Mouse (Mus musculus) stomach, embryonic 14.5 days (tissue): ENCODE measurements at regions not wholly inside any gene's neighbourhood (a gene's known extent, or its start where the extent isn't known, plus 50 kb on each side); places are given as distances from the start of the nearest gene placed in this dataset.

Experiments
- ATAC-seq: fragments of 200-750 bp; cut with Nextera tagmentation; 2 replicates; pipeline ENCODE4 v1.8.0; 2017; ENCODE audit warnings: low read depth, moderate TSS enrichment; ENCODE audit not compliant: insufficient number of reproducible peaks, insufficient read depth, low FRiP score
- H3K27ac ChIP-seq: fragments of 300-500 bp; sonication (generic); 2 replicates; pipeline ENCODE4 v1.5.1; 2014; ENCODE audit warnings: mild to moderate bottlenecking, low read length, moderate library complexity, mixed read lengths
- H3K27me3 ChIP-seq: fragments of 300-500 bp; sonication (generic); 2 replicates; pipeline ENCODE4 v1.6.1; 2014; ENCODE audit warnings: low read length, control low read depth, mixed read lengths; ENCODE audit not compliant: control insufficient read depth, insufficient read depth
- H3K36me3 ChIP-seq: fragments of 300-500 bp; sonication (generic); 2 replicates; pipeline ENCODE4 v1.6.1; 2014; ENCODE audit warnings: mild to moderate bottlenecking, control low read depth, low read length, moderate library complexity, mixed read lengths; ENCODE audit not compliant: control insufficient read depth, insufficient read depth
- H3K4me1 ChIP-seq: fragments of 300-500 bp; sonication (generic); 2 replicates; pipeline ENCODE4 v1.6.1; 2014; ENCODE audit warnings: low read length, control low read depth, mixed read lengths; ENCODE audit not compliant: control insufficient read depth, insufficient read depth
- H3K4me2 ChIP-seq: fragments of 300-500 bp; sonication (generic); replicated peaks from 2 replicates; pipeline ENCODE4 v1.6.1; 2014; ENCODE audit warnings: low read depth, low read length, control low read depth
- H3K4me3 ChIP-seq: fragments of 300-500 bp; sonication (generic); 2 replicates; pipeline ENCODE4 v1.5.1; 2014; ENCODE audit warnings: low read depth, low read length, control low read depth
- H3K9ac ChIP-seq: fragments of 300-500 bp; sonication (generic); replicated peaks from 2 replicates; pipeline ENCODE4 v1.6.1; 2014; ENCODE audit warnings: low read depth, mild to moderate bottlenecking, control low read depth, low read length, moderate library complexity, mixed read lengths
- H3K9me3 ChIP-seq: fragments of 300-500 bp; sonication (generic); 2 replicates; pipeline ENCODE4 v1.6.1; 2016; ENCODE audit warnings: low read depth, low read length, control low read depth; ENCODE audit not compliant: control insufficient read depth
- WGBS: fragments of 180-500 bp; shearing (Covaris S2); extraction: QIAGEN DNeasy Blood & Tissue Kit; methylation state at CpG from one replicate; pipeline ENCODE4 v1.1.7; 2014; 5-methylcytosine and 5-hydroxymethylcytosine counted together

GRCm38 (mm10) chr9:115402661-115403060 is 92.4 kb upstream of the Stt3b start:
- Histone ChIP-seq H3K27me3 (no peaks in the 10 kb centered on the region), H3K36me3 (no peaks in the 10 kb centered on the region), H3K4me2 (no peak overlapping the region), H3K9me3 (0 out of 2 replicates have a peak, but pooled peaks cover 3% of the 10 kb centered on the region), H3K4me1 (no peaks in the 10 kb centered on the region), H3K9ac (no peak overlapping the region), H3K4me3 (no peak overlapping the region), H3K27ac (no peak overlapping the region)
- ATAC-seq = no peak
- 75% methylated on average over 6 of the region's 6 CpGs for WGBS

DNA sequence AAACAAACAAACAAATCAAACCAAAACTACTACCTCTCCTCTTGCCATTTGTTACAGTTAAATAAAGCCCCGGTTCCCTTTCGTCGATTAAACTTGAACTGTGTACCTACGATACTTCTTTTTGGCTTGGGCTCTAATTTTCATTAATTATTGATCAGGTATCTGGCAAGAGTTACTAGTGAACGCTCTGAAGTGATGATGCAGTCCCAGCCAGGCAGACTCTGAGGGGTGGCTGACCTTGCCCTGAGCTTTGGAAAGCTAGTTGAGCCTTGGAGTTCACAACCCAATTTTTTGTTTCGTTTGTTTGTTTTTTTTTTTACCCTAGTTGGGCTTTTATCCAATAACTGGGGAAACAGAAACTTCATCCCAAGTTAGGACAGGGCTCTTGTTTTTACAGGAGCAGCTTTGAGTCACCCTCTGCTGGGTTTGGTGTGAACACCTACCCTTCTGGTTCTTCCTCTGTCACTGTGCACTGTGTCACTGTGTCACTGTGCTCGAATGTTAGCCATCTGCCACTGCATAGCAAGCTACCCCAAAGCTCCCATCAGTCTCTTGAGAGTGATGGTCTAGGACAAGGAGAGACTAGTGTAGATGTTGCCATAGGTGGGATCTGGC is 93.2 kb upstream of the Stt3b start:
- no peak overlapping the region for H3K9ac ChIP-seq
- H3K27ac ChIP-seq = no peak overlapping the region
- no peaks in the 10 kb centered on the region for H3K36me3 ChIP-seq
- no peak overlapping the region for H3K4me3 ChIP-seq
- H3K27me3 ChIP-seq = no peaks in the 10 kb centered on the region
- ATAC-seq = no peak
- H3K9me3 ChIP-seq = no peaks in the 10 kb centered on the region
- H3K4me2 ChIP-seq = no peak overlapping the region
- H3K4me1 ChIP-seq = no peaks in the 10 kb centered on the region
- 84% methylated on average over 7 of the region's 7 CpGs for WGBS

GRCm38 (mm10) chr9:115407901-115408470 is 97.8 kb upstream of the Stt3b start:
- Histone ChIP-seq H3K27ac (no peak overlapping the region), H3K36me3 (no peaks in the 10 kb centered on the region), H3K4me1 (no peaks in the 10 kb centered on the region), H3K27me3 (no peaks in the 10 kb centered on the region), H3K9me3 (no peaks in the 10 kb centered on the region), H3K4me3 (no peak overlapping the region), H3K9ac (no peak overlapping the region), H3K4me2 (no peak overlapping the region)
- 83% methylated on average over 21 of the region's 21 CpGs for WGBS
- ATAC-seq = no peak

- ATAC-seq = no peak
- WGBS = 81% methylated on average over 6 of the region's 6 CpGs
- no peak overlapping the region for H3K4me3 ChIP-seq
These were observed 98.7 kb upstream of the Stt3b start for GRCm38 (mm10) chr9:115408886-115409285.

DNA sequence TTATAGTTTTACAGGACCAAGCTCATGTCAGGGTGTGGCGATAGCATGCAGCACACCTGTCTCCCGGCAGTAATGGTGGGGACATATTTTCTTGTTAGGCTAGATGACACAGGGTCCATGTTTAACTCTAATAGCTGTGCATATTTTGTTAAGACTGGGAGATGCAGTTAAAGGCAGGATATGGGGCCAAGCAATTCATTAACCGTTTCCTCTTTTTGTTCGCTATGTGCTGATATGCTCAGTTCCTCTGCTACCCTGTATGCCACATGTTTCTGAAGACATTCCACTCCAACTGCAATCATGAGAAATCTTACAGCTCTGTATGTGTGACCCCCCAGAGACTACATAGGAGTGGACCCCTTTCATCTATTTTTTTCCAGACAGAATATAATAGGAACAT is 104.0 kb upstream of the Stt3b start:
- Histone ChIP-seq H3K4me3 (no peak overlapping the region), H3K27ac (no peak overlapping the region), H3K9ac (no peak overlapping the region), H3K36me3 (no peaks in the 10 kb centered on the region), H3K9me3 (no peaks in the 10 kb centered on the region), H3K4me2 (no peak overlapping the region), H3K4me1 (no peaks in the 10 kb centered on the region), H3K27me3 (no peaks in the 10 kb centered on the region)
- no peak for ATAC-seq
- 79% methylated on average over 4 of the region's 4 CpGs for WGBS

More at GRCm38 (mm10) chr9:115408886-115409285, 98.7 kb upstream of the Stt3b start:
- Histone ChIP-seq H3K27ac (no peak overlapping the region), H3K4me1 (no peaks in the 10 kb centered on the region), H3K9ac (no peak overlapping the region), H3K9me3 (no peaks in the 10 kb centered on the region), H3K27me3 (no peaks in the 10 kb centered on the region), H3K4me2 (no peak overlapping the region), H3K36me3 (no peaks in the 10 kb centered on the region)

- peaks cover 3% of the 10 kb centered on the region; the same call in 1 of the 2 replicates for H3K9me3 ChIP-seq
- no peaks in the 10 kb centered on the region for H3K4me1 ChIP-seq
- WGBS = 52% methylated on average over 7 of the region's 7 CpGs
- no peak for ATAC-seq
- H3K27me3 ChIP-seq = no peaks in the 10 kb centered on the region
- H3K4me2 ChIP-seq = no peak overlapping the region
- H3K9ac ChIP-seq = no peak overlapping the region
- H3K4me3 ChIP-seq = no peak overlapping the region
- H3K27ac ChIP-seq = no peak overlapping the region
- no peaks in the 10 kb centered on the region for H3K36me3 ChIP-seq
These were observed 112.6 kb upstream of the Stt3b start for GRCm38 (mm10) chr9:115422786-115423185.

DNA sequence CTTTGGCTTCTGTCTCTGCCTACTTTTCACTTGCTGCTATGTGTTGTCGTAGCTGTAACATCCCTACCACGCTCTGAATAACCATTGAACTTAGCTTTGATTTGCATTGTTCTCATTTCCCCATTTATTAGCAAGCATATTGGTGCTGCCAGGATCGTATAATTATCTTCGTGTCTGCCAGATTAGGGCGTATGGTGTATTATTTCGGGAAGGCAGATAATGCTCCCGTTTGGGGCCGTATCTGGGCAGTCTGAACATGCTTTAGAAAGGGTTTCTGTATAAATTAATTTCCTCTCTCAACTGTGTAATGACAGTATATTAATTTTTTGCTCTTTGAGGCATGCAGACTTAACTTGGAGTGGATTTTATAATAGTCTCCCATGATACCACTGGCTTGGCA is 116.5 kb upstream of the Stt3b start:
- WGBS = 84% methylated on average over 8 of the region's 8 CpGs
- Histone ChIP-seq H3K27ac (no peak overlapping the region), H3K4me1 (no peaks in the 10 kb centered on the region), H3K4me2 (no peak overlapping the region), H3K9me3 (no peaks in the 10 kb centered on the region; the same call in 1 of the 2 replicates), H3K9ac (no peak overlapping the region), H3K36me3 (no peaks in the 10 kb centered on the region), H3K4me3 (no peak overlapping the region), H3K27me3 (no peaks in the 10 kb centered on the region)
- no peak for ATAC-seq

- H3K4me2 ChIP-seq = no peak overlapping the region
- H3K27ac ChIP-seq = no peak overlapping the region
- no peaks in the 10 kb centered on the region; the same call in 1 of the 2 replicates for H3K9me3 ChIP-seq
- H3K4me1 ChIP-seq = no peaks in the 10 kb centered on the region
- H3K36me3 ChIP-seq = no peaks in the 10 kb centered on the region
- 62% methylated on average over 4 of the region's 4 CpGs for WGBS
- no peak overlapping the region for H3K4me3 ChIP-seq
- H3K27me3 ChIP-seq = no peaks in the 10 kb centered on the region
- H3K9ac ChIP-seq = no peak overlapping the region
- no peak for ATAC-seq
These were observed 120.0 kb upstream of the Stt3b start for GRCm38 (mm10) chr9:115430271-115430670.

GRCm38 (mm10) chr9:115434696-115435095 is 124.5 kb upstream of the Stt3b start:
- Histone ChIP-seq H3K9me3 (peaks cover 2% of the 10 kb centered on the region), H3K4me3 (no peak overlapping the region), H3K36me3 (no peaks in the 10 kb centered on the region), H3K4me2 (no peak overlapping the region), H3K27me3 (no peaks in the 10 kb centered on the region), H3K4me1 (no peaks in the 10 kb centered on the region), H3K27ac (no peak overlapping the region), H3K9ac (no peak overlapping the region)
- WGBS = 37% methylated on average over 5 of the region's 5 CpGs
- ATAC-seq = no peak
